Mouse (Mus musculus) heart, embryonic 13.5 days (tissue): Measurements from ENCODE around the gene Rhbg. TPM values are rescaled to one million over a fixed set of nuclear protein-coding genes. Genes with fewer than 3 reads are reported as not detected.

Experiments used
- ATAC-seq: fragments of 200-750 bp; cut with Nextera tagmentation; 2 replicates; pipeline ENCODE4 v1.8.0; 2017; ENCODE audit warnings: moderate TSS enrichment; ENCODE audit not compliant: insufficient number of reproducible peaks, low FRiP score, low TSS enrichment; ENCODE audit errors: extremely low read depth
- H3K27ac ChIP-seq: fragments of 300-500 bp; sonication (generic); replicated peaks from 2 replicates; pipeline ENCODE4 v1.5.1; 2015; ENCODE audit warnings: moderate library complexity, mild to moderate bottlenecking, inconsistent platforms
- H3K27me3 ChIP-seq: fragments of 300-500 bp; sonication (generic); replicated peaks from 2 replicates; pipeline ENCODE4 v1.6.1; 2015; ENCODE audit warnings: mild to moderate bottlenecking, inconsistent platforms
- H3K36me3 ChIP-seq: fragments of 300-500 bp; sonication (generic); 2 replicates; pipeline ENCODE4 v1.6.1; 2015; ENCODE audit warnings: mild to moderate bottlenecking, inconsistent platforms
- H3K4me1 ChIP-seq: fragments of 300-500 bp; sonication (generic); 2 replicates; pipeline ENCODE4 v1.6.1; 2015; ENCODE audit warnings: inconsistent platforms
- H3K4me2 ChIP-seq: fragments of 300-500 bp; sonication (generic); 2 replicates; pipeline ENCODE4 v1.6.1; 2015; ENCODE audit warnings: inconsistent platforms, mild to moderate bottlenecking, moderate library complexity
- H3K4me3 ChIP-seq: fragments of 300-500 bp; sonication (generic); 2 replicates; pipeline ENCODE4 v1.5.1; 2015; ENCODE audit warnings: moderate library complexity, mild to moderate bottlenecking, inconsistent platforms
- H3K9ac ChIP-seq: fragments of 300-500 bp; sonication (generic); 2 replicates; pipeline ENCODE4 v1.6.1; 2015; ENCODE audit warnings: inconsistent platforms, mild to moderate bottlenecking, moderate library complexity
- H3K9me3 ChIP-seq: fragments of 300-500 bp; sonication (generic); 2 replicates; pipeline ENCODE4 v1.6.1; 2016; ENCODE audit warnings: inconsistent platforms
- WGBS: fragments of 180-500 bp; shearing (Covaris S2); methylation state at CpG from one replicate; pipeline ENCODE4 v1.1.7; 2015; ENCODE audit warnings: mixed read lengths; 5-methylcytosine and 5-hydroxymethylcytosine counted together
- polyA plus RNA-seq: library from polyadenylated mRNA; unstranded; fragments of >200 nt; fragmentation: Nextera tagmentation; extraction: Ambion mirVana; gene quantifications from 2 replicates; pipeline ENCODE4 v1.2.1, GENCODE M21; 2015

Gene Rhbg
- polyA plus RNA-seq, 1 experiment from 2014 or later: 0.13 TPM

- H3K9ac ChIP-seq: no peak overlapping the region
- WGBS: 52% methylated on average over 6 of the region's 6 CpGs
- H3K27me3 ChIP-seq: peaks cover 93% of the 10 kb centered on the region
- no peaks in the 10 kb centered on the region for H3K9me3 ChIP-seq
- no peaks in the 10 kb centered on the region for H3K36me3 ChIP-seq
- no peak overlapping the region for H3K4me2 ChIP-seq
- no peaks in the 10 kb centered on the region for H3K4me1 ChIP-seq
- no peak for ATAC-seq
- H3K27ac ChIP-seq: no peak overlapping the region
- no peak overlapping the region for H3K4me3 ChIP-seq
Observed at GRCm38 (mm10) chr3:88227976-88228375, 26.5 kb downstream of the Rhbg start.

DNA sequence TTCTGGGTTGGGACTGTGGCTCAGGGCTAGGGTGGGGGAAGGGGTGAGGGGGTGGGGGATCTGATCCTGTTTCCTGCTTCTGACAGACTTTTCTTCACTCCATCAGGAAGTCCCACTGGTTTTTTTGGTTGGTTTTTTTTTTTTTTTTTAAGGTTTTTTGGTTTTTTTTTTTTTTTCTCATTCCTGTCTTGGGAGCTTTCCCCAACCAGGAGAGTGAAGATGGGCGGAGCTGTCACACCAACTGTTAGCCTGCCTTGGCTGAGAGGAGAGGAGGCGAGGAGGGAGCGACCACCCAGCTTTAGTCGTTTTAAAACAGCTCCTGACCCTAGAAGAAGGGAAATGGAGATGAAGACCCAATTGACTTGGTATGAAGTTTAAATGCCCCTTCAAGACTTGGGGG, 27.2 kb downstream of the Rhbg start:
- Histone ChIP-seq H3K27ac (no peak overlapping the region), H3K27me3 (peaks cover 93% of the 10 kb centered on the region), H3K9me3 (no peaks in the 10 kb centered on the region), H3K4me1 (no peaks in the 10 kb centered on the region), H3K4me2 (no peak overlapping the region), H3K36me3 (no peaks in the 10 kb centered on the region), H3K4me3 (no peak overlapping the region), H3K9ac (no peak overlapping the region)
- WGBS: 21% methylated on average over 4 of the region's 4 CpGs
- ATAC-seq: no peak

- Histone ChIP-seq H3K9ac (no peak overlapping the region), H3K4me1 (no peaks in the 10 kb centered on the region), H3K27ac (no peak overlapping the region), H3K4me2 (no peak overlapping the region), H3K9me3 (no peaks in the 10 kb centered on the region), H3K27me3 (peaks cover 93% of the 10 kb centered on the region), H3K36me3 (no peaks in the 10 kb centered on the region), H3K4me3 (no peak overlapping the region)
- 75% methylated on average over 10 of the region's 10 CpGs for whole genome bisulfite sequencing
- no peak for ATAC-seq
Observed at GRCm38 (mm10) chr3:88226101-88226845, 28.2 kb downstream of the Rhbg start.

DNA sequence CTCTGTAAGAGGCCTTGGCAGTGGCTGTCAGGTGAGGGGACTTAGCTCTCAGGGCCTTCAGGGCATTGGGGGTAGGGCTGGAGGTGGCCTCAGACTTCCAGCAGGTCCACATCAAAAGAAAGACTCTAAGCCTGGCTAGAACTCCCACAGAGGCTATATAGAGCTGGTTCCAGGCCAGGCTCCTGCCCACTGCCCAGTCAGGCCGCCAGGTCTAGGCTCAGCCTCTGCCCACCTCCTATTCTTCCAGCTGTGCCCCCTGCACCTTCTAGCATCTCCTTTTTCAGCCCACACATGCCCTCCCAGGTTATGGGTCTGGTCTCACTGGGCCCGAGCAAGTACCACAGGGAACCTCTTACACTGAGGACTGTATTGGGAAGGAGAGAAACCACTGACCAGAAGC, 29.6 kb downstream of the Rhbg start:
- no peaks in the 10 kb centered on the region for H3K9me3 ChIP-seq
- peaks cover 93% of the 10 kb centered on the region for H3K27me3 ChIP-seq
- no peaks in the 10 kb centered on the region for H3K36me3 ChIP-seq
- H3K9ac ChIP-seq: no peak overlapping the region
- H3K27ac ChIP-seq: no peak overlapping the region
- H3K4me2 ChIP-seq: no peak overlapping the region
- H3K4me3 ChIP-seq: no peak overlapping the region
- H3K4me1 ChIP-seq: no peaks in the 10 kb centered on the region
- no peak for ATAC-seq
- 45% methylated on average over 2 of the region's 2 CpGs for WGBS

GRCm38 (mm10) chr3:88222446-88222845, 32.1 kb downstream of the Rhbg start:
- Histone ChIP-seq H3K9ac (no peak overlapping the region), H3K4me2 (no peak overlapping the region), H3K4me1 (no peaks in the 10 kb centered on the region), H3K4me3 (no peak overlapping the region), H3K27ac (no peak overlapping the region), H3K36me3 (no peaks in the 10 kb centered on the region), H3K27me3 (peaks cover 95% of the 10 kb centered on the region), H3K9me3 (no peaks in the 10 kb centered on the region)
- ATAC-seq: no peak
- 81% methylated on average over 6 of the region's 6 CpGs for WGBS

DNA sequence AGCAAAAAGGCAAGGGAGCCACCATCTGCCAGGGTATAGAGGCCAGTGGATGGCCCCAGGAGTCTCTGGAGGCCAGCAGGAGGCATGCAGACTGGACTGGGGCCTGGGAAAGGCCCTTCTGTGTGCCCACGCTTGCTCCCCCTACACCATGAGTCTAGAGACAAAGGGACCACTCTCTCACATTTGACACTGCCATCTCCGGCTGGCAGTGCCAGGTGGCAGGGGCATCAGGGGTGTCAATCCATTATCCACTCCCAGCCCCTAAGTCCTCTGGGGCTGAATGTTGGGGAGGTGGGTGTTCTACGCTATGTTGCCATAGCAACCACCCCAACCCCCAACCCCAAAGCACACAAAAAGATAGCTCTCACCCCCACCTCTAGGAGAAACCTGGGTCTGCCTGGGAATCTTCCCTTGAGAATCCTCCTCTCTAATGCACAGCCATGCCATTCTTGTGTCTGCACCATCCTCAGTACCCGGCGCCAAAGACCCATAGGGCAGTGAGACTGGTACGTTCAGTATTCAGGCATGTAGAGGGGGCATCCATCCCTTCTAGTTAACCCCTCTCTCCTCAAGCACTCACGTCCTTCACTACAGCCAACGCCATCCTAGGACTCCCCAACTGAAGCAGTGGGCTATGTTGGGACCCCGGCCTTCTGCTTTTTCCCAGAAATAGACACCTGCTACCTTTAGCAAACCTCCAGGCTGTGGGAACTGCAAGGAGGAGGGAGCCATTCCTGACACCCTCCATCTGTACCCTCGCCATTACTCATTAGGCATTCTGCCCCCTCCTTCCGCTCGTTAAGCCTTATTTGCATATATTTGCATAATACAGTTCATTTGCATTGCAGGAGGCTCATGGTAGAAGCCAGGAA, 32.8 kb downstream of the Rhbg start:
- Histone ChIP-seq H3K27me3 (peaks cover 99% of the 10 kb centered on the region), H3K4me3 (no peak overlapping the region), H3K4me1 (no peaks in the 10 kb centered on the region), H3K27ac (no peak overlapping the region), H3K9me3 (no peaks in the 10 kb centered on the region), H3K36me3 (no peaks in the 10 kb centered on the region), H3K9ac (no peak overlapping the region), H3K4me2 (no peak overlapping the region)
- ATAC-seq: no peak
- WGBS: 52% methylated on average over 12 of the region's 12 CpGs

GRCm38 (mm10) chr3:88220842-88221241, 33.7 kb downstream of the Rhbg start:
- H3K27me3 ChIP-seq: peaks cover 99% of the 10 kb centered on the region

DNA sequence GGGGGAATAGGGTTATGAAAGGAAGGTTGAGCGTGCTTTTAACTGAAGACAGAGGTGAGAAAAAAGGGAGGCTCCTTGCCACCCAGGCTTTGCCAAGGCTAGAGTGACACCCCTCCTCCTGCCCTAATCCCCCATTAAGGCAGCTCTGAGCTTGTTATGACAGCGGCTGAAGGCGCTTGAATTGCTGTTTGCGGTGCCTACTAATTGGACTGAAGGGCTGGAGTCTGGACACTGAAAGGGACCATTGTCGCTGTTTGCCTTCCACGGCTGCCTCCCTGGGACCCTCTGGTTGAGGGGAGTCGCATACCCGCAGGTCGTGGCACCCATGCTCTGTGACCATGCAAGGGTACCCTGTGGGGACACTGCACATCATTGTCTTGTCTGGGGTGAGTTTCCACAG, 34.6 kb downstream of the Rhbg start:
- Histone ChIP-seq H3K27ac (no peak overlapping the region), H3K4me1 (peaks cover 9% of the 10 kb centered on the region), H3K4me2 (no peak overlapping the region), H3K36me3 (no peaks in the 10 kb centered on the region), H3K9ac (no peak overlapping the region), H3K4me3 (no peak overlapping the region), H3K9me3 (no peaks in the 10 kb centered on the region), H3K27me3 (peaks cover 99% of the 10 kb centered on the region)
- WGBS: 17% methylated on average over 9 of the region's 9 CpGs
- no peak for ATAC-seq

More at GRCm38 (mm10) chr3:88220842-88221241, 33.7 kb downstream of the Rhbg start:
- no peaks in the 10 kb centered on the region for H3K9me3 ChIP-seq
- WGBS: under 1% methylated on average over 6 of the region's 6 CpGs
- H3K4me2 ChIP-seq: no peak overlapping the region
- H3K9ac ChIP-seq: no peak overlapping the region
- no peaks in the 10 kb centered on the region for H3K36me3 ChIP-seq
- no peak overlapping the region for H3K27ac ChIP-seq
- H3K4me1 ChIP-seq: peaks cover under 1% of the 10 kb centered on the region; the same call in 1 of the 2 replicates
- no peak overlapping the region for H3K4me3 ChIP-seq
- ATAC-seq: no peak

- H3K4me2 ChIP-seq: no peak overlapping the region
- peaks cover 99% of the 10 kb centered on the region for H3K27me3 ChIP-seq
- ATAC-seq: no peak
- H3K27ac ChIP-seq: no peak overlapping the region
- H3K9ac ChIP-seq: no peak overlapping the region
- no peaks in the 10 kb centered on the region for H3K36me3 ChIP-seq
- H3K4me3 ChIP-seq: no peak overlapping the region
- H3K4me1 ChIP-seq: peaks cover 17% of the 10 kb centered on the region
- WGBS: 53% methylated on average over 1 of the region's 2 CpGs
- no peaks in the 10 kb centered on the region for H3K9me3 ChIP-seq
Observed at GRCm38 (mm10) chr3:88217679-88218078, 36.8 kb downstream of the Rhbg start.

DNA sequence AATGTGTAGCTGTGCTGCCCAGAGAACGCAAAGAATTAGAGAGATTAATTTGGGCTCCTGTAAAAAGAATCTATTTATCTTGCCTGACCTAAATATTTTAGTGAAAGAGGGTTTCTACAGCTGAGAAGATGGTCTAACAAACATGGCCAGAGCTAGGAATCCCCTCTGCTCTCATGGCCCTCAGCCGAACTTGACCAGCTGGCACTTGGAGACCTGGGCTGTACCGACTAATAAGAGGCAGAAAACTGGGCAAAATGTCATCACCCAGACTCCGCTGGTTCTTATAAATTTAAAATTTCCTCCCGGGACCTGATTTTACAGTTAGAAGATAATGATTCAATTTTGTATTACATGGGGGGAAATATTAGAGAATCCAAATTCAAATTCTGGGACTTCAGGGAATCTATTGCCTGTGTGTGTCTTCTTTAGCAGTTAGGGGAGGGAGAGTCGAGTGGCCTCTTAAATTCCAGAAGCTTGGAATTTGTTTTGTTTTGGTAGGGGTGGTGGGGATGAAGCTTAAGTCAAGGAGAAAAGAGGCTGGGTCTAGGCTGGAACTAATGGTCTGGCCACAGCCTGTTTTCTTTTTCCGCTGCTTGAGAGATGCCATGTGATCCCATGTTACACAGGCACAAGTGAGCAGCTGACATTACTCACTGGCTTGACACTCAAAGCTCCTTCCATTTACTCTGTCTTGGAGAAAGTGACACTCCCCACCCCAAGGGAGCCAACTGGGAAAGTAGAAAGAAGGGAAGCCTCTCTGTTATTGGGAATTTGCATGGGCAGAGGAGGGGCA, 37.8 kb downstream of the Rhbg start:
- Histone ChIP-seq H3K9me3 (no peaks in the 10 kb centered on the region), H3K36me3 (no peaks in the 10 kb centered on the region), H3K4me2 (no peak overlapping the region), H3K4me1 (peaks cover 17% of the 10 kb centered on the region), H3K27me3 (peaks cover 99% of the 10 kb centered on the region), H3K9ac (no peak overlapping the region), H3K4me3 (peak overlapping the region; percentile 47; the same call in 1 of the 2 replicates), H3K27ac (no peak overlapping the region)
- no peak for ATAC-seq
- 10% methylated on average over 7 of the region's 7 CpGs for WGBS

DNA sequence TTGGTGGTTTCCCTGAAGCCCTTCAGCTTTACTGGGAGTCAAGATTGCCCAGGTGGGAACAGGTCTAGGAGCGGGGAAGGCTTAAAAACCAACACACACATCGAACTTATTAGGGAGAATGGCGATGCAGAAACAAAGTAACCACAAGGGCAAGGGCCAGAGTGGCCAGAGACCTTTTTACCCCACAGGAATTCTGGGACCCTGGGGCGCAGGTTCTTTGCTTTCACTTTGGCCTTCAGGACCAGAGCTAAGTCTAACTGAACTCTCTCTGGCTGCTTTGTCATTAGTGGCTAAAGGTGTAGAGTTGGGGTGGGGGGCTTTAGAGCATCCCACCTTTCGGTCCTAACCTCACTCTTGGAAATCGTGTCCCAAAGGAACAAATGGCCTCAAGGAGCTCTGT, 38.4 kb downstream of the Rhbg start:
- Histone ChIP-seq H3K4me2 (peak overlapping the region; percentile 68), H3K9ac (no peak overlapping the region), H3K27ac (no peak overlapping the region), H3K36me3 (no peaks in the 10 kb centered on the region), H3K27me3 (peaks cover 99% of the 10 kb centered on the region), H3K4me3 (peak overlapping the region; percentile 47), H3K4me1 (peaks cover 17% of the 10 kb centered on the region), H3K9me3 (no peaks in the 10 kb centered on the region)
- ATAC-seq: no peak
- WGBS: 4% methylated on average over 6 of the region's 6 CpGs
